Mouse (Mus musculus): ENCODE data around the gene Arl5c.

GRCm38 (mm10) chr11:98004161-98004560, 8.2 kb upstream of the Arl5c start:
- TF ChIP-seq POLR2A (IDR thresholded peaks at IDR 0.05; ENCODE audit: insufficient read depth, low read length) (no peak), CTCF (IDR thresholded peaks at IDR 0.05; ENCODE audit: low read depth, low read length) (no peak)

All from ES-Bruce4 (cell line).